Mouse (Mus musculus) ES-E14 (cell line): ENCODE data around the gene Thrap3.

Experiments used
- ZC3H11A ChIP-seq: IDR thresholded peaks from 2 replicates; pipeline ENCODE4 v1.6.1; 2012; ENCODE audit warnings: low read depth, mild to moderate bottlenecking, inconsistent platforms, low read length, borderline replicate concordance
- ZNF384 ChIP-seq: IDR thresholded peaks from 2 replicates; pipeline ENCODE4 v1.6.1; 2012; ENCODE audit warnings: low read depth, low read length, inconsistent platforms

DNA sequence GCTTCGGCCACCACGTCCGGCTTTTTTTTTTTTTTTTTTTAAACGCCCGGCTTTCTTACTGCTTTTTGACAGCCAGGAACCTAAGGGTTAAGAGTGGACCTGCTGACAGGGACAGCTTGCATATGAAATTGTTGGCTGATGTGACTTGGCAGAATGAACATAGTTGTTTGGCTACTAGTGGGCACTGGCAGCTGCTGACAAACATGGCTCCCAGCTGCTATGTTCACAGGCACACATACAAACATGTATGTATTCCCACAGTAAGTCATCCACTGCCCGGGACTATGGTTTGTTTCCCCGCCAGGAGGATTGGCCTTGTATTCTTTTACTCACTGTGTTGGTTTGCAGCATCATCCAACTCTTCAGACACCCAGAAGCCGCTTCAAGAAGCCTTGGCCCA lies 85.4 kb downstream of the Thrap3 start:
- TF ChIP-seq ZNF384 (no peak), ZC3H11A (no peak)
